Mouse (Mus musculus) heart, adult 9 months (tissue): ENCODE results near the gene Grin3b.
A peak's percentile ranks its signal among the peaks of the same experiment; 100 is the strongest.

Experiments
- DNase-seq, 2 experiments: peaks; one replicate each; pipeline ENCODE4 v3.0.0; 2022; ENCODE audit warnings: low spot score in 2 of 2

The Grin3b gene

DNA sequence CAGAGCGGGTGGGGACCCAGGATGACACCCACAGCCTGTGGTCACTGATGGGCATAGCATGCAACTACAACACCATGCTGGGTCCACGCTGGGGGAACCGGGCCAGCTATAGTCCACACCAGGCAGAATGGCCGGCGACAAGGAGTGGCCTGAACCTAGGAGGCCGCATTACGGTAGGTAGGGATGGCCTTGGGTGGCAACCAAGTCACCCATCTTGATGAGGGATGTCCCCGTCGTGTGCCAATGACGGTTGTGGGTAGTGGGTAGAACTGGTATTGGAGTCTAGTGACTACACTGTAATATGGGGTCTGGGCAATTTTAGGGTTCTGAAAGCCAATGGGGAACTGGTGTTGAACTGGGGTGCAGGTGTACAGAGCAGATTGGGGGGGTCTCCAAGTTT, 46.4 kb downstream of the Grin3b start:
- DNase-seq, result no peak

DNA sequence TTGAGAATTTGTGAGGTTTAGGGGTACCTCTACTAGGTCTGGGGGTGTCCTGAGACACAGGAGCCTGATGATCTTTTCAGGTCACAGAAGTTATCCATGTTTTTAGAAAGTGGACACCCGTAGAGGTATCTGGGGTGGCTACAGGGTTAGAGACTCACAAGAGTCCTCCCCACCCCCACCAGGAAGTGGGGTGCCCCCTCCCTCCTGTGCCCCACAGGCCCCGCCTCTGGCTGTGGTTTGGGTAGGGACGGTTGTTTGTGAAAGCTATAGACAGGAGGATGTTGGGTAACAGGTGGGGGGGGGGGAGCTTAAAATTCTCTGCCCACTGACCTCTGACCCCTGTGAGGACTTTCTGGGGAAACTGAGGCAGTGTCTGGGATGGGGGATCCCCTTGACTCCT, 46.8 kb downstream of the Grin3b start:
- peak; percentile 51 to 66 for DNase-seq

DNA sequence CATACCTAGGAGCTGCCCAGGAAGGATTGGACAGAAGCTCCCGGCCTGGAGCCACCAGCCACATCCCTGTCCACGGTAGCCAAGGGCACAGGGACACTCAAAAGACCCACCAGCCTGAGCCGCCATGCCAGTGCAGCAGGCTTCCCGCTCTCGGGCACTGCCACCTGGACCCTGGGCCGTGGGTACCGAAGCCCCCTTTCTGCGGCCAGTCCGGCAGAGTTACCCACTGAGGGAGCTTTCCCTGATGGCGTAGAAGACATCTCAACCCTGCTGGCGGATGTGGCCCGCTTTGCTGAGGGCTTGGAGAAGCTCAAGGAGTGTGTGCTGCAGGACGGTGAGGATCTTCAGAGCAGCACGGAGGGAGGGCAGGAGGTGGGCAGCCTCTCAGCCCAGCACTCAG, 47.3 kb downstream of the Grin3b start:
- DNase-seq, result no peak

DNA sequence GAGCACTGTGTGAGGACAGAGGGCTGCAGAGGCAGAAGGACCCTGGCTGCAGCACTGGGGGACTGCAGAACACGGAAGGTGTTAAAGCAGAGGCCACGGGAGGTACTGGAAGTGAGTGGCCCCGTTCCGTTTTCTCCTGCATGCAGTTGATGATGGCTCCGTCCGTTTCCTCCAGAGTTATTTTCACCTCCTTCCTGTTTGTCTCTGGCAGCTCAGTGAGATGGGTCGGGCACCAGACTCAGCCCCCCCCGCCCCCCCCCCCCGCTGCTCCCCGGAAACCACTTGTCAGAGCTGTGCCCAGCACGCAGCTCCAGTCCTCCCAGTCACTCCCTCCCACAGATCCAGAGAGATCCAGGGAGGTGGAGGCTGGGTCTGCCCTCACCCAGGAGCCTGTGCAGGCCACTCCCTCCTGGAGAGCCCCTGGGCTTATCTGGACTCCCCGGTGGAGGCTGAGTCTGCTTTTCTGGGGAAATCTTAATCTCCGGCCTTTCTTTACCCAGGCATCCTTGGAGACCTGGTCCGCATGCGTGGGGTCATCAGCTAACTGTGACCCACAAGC, 48.3 kb downstream of the Grin3b start:
- peak; percentile 59 to 70 for DNase-seq

DNA sequence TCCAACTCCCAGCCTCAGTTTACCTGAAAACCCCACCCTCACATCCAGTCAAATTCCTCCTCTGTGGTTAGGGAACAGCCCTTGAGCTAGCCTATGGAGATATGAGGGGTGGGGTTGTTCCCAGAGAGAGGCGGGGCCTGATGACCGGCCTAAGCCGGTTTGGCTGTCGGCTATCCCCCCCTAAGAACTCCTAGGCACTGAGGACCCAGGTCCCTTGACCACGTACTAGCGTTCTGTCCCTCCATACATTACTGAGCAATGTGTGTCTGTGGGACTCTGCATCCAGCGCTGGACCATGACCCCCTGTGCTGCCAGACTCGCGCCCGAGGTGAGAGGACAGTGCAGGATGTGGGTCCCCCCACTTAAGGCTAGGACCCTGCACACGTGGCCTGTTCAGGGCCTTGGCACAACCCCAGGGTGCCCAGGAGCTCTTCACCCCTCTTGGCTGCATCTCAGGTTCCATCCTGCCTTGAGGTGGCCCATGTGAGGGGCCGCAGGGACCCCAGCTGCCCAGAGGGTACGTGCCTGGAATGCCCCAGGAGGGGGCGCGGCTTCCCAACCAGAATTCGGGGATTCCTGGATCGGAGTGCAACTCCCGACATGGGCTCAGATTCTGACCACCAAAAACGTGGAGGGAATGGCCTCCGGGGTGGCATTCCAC, 49.1 kb downstream of the Grin3b start:
- DNase-seq, result peak; percentile 47 to 62

DNA sequence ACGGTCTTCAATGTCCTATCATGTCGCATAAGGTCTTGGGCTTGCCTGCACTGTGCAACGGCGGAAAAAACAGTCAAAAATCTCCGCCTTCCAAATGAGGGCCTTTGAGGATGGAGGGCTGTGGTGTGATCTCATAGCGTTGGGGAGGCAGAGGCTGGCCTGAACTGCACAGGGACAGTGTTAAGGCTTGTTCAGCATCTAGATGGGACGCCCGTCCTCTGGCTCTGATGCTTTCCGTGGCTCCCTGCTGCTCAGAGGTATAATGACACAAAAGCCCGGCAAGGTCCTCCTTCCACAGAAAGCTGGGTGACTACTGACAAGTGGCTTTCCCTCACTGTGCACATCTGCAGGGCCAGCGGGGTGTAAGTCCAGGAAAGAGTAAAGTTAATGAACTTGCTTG, 49.7 kb downstream of the Grin3b start:
- DNase-seq, result no peak

DNA sequence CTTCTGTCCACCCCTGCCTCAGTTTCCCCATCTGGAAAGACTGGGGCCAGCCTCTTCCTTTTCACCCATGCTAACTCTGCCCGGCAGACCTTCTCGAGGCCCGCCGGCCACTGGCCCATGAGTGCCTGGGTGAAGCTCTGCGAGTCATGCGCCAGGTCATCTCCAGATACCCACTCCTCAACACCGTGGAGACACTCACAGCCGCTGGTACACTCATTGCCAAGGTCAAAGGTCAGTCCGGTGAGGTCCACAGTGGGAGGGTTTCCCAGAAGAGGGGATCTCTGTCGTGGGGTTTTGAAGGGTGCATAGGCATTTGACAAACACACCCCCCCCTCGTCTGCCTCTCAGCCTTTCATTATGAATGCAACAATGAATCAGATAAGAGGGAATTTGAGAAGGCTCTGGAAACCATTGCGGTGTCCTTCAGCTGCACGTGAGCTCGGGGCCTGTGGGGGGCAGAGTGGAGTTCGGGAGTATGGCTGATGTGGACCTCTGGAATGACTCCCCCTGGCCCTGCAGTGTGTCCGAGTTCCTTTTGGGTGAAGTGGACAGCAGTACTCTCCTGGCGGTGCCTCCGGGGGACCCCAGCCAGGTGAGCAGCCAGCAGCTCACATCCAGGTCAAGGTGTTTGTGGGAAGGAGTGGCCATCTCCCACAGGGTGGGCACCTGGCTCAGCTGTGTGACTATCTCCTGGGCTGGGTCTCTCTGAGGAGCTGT, 50.2 kb downstream of the Grin3b start:
- no peak for DNase-seq

DNA sequence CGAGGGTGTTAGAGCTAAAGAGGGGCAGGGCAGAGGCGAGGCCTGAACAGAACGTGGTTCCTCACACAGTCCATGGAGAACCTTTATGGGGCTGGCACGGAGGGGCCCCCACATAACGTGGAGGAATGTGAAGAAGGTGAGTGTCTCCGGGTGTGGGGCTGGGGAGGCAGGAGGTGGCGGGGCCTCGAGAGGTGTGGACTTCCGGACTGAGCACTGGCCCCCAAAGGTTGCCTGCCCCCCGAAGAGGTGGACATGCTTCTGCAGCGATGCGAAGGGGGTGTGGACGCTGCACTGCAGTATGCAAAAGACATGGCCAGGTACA, 50.8 kb downstream of the Grin3b start:
- DNase-seq, result no peak

DNA sequence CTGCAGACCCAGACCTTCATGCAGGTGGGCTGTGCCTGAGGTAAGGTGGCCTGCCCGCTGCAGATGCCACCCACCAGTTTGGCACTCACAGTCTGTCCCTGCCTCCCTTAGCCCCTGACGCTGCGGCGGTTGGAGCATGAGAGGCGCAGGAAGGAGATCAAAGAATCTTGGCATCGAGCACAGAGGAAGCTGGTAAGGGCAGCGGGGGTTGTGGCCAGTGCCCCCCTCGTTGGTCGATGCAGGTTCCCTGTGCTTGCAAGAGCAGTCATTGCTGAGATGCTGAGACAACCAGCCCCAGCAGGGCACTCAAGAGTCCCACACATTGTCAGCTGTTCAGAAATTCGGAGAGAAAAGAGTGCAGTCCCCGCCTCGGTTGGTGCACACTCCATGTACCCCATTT, 51.6 kb downstream of the Grin3b start:
- DNase-seq, result no peak

DNA sequence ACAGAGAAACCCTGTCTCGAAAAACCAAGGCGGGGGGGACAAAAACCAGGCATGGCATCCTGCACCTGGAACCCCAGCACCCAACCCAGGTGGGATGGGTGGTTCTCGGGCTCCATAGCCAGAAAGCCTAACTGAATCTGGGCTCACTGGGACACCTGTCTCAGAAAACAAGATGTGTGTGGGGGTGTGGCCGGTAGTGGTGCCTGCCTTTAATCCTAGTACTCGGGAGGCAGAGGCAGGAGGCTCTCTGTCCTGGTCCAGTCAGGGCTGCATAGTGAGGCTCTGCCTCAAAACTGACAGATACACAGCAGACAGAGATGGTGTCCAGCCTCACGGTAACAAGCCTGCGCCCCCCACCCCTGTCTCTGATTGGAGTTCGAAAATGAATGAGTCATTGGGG, 52.3 kb downstream of the Grin3b start:
- DNase-seq, result no peak

DNA sequence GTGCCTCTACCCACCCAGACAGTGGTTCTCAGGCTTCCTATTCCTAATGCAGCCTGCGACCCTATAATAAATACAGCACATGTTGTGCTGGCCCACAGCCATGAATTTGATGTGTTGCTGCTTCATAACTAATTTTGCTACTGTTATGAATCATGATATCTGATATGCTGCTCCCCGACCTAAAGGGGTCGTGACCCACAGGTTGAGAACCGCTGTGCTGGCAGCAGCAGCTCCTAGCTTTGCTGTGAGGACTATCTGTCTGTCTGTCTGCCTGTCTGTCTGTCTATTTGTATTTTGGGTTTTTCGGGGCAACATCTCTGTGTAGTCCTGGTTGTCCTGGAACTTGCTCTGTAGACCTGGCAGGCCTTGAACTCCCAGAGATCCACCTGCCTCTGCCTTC, 53.2 kb downstream of the Grin3b start:
- no peak for DNase-seq

DNA sequence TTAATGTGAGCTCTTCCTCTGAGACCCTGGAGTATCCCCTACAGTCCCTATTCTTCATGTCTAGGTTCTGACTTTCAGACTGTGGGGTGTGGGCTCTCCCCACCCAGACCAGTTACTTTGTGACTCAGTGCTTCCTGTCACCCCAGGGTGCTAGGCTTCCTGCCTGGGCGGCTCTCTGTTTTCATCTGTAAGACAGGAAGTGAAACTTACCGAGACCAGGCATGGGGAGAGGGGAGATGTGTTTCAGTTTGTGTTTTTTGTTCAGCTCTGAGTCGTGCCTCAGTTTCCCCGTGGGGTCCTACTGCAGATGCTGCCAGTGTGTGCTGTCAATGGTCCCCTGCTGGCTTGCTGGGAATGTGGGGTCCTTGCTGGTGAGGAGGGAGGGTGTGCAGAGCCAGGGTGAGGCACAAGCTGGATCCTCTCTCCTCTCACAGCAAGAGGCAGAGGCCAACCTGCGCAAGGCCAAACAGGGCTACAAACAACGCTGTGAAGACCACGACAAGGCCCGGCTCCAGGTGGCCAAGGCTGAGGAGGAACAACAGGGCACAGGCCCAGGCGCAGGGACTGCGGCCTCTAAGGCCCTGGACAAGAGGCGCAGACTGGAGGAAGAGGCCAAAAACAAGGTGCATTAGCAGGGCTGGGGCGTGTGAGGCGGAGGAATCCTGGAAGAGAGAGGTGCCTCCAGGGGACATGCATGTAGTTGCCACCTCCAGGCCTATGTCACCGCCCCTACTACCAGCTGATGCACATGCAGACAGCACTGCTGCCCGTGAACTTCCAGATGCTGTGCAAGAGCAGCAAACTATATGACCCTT, 53.9 kb downstream of the Grin3b start:
- no peak for DNase-seq

DNA sequence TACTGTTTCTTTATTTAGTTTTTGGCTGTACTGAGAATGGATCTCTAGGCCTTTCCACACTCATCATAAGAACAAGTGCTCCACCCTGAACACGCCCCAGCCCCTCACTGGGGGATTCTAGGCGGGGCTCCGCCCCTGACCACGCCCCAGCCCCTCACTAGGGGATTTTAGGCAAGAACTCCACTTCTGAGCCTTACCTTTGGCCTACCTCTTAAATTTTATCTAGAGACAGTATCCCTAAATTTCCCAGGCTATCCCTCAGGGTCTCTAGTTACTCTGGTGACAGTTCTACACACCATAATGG, 54.5 kb downstream of the Grin3b start:
- no peak for DNase-seq

DNA sequence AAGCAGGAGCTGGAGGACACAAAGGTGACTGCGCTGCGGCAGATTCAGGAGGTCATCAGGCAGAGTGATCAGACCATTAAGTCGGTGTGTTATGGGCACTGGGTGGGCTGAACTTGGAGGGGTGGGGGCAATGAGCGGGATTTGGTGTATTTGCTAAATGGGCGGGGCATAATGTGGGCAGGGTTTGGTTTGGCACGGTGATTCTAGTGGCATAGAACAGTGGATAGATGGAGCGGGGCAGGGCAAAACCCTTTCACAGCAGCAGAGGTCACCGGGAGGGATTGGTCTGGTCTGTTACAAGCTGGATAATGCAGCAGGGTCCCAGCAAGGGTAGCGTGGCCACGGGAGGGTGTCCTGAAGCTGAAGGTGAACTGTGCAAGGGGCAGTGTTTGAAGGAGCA, 54.9 kb downstream of the Grin3b start:
- no peak for DNase-seq

DNA sequence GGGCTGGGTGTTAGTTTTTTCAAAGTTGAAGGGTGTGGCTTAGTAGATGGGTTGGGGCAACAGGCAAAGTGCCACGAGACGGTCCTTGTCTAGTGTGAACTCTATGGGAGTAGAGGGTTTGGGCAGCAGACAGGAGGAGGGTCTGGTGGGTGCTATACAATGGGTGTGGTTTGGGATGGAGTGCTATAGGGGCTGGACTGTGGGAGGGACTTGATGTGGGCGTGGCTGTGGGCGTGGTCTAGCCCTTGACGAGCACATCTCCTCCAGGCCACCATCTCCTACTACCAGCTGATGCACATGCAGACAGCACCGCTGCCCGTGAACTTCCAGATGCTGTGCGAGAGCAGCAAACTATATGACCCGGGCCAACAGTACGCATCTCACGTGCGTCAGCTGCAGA, 55.4 kb downstream of the Grin3b start:
- no peak for DNase-seq
